Mouse (Mus musculus) megakaryocyte, embryonic 14.5 days (primary cell): ENCODE results near the gene Ggct.

Experiments
- FLI1 ChIP-seq: IDR thresholded peaks from 2 replicates; pipeline ENCODE4 v1.6.1; 2012; ENCODE audit warnings: low read length, inconsistent platforms, mixed read lengths
- GATA1 ChIP-seq: IDR thresholded peaks from 3 replicates; pipeline ENCODE4 v1.6.1; 2012; ENCODE audit warnings: mixed read lengths, low read length, inconsistent platforms, borderline replicate concordance

GRCm38 (mm10) chr6:54991189-54991588, 1.6 kb downstream of the Ggct start:
- TF ChIP-seq FLI1 (no peak), GATA1 (peak; percentile 89; the same call in 1 of the 3 replicates)
